Mouse (Mus musculus): ENCODE data around the gene Ephb1. TPM values are rescaled to one million over a fixed set of nuclear protein-coding genes. Genes with fewer than 3 reads are reported as not detected.

The Ephb1 gene
- total and polyA plus RNA-seq, 3 experiments, result not detected

GRCm38 (mm10) chr9:101938066-101938465, 416.4 kb downstream of the Ephb1 start:
- no peak overlapping the region for H3K27ac ChIP-seq (ENCODE audit: insufficient read depth, low read depth)
- no peak for DNase-seq (ENCODE audit: extremely low read depth)
- H3K9ac ChIP-seq (ENCODE audit: insufficient read depth, low read depth), result no peak overlapping the region
- no peak overlapping the region for H3K4me3 ChIP-seq (replicated peaks in 1 of 3; ENCODE audit: low read depth in 2 of 3, low read length in 2 of 3, poor library complexity in 1 of 3)
- H3K79me2 ChIP-seq (replicated peaks; ENCODE audit: control insufficient read depth, extremely low read depth, insufficient read depth, poor library complexity, severe bottlenecking), result no peaks in the 10 kb centered on the region
- H3K36me3 ChIP-seq (replicated peaks in 1 of 2; ENCODE audit: control insufficient read depth in 1 of 2, insufficient read depth in 1 of 2, low read length in 1 of 2), result no peaks in the 10 kb centered on the region
- dilution Hi-C loops (cut with MboI; ENCODE audit: extremely low pct_ligation_motif_present, extremely low pct_unique_long_range_greater_than_20kb, low sequenced_read_pairs) (no loop called here), in situ Hi-C loops (cut with MboI; ENCODE audit: low pct_ligation_motif_present, low pct_unique_long_range_greater_than_20kb, low sequenced_read_pairs) (no loop called here)
- no peak overlapping the region for H3K4me2 ChIP-seq (ENCODE audit: insufficient read depth, low read depth, poor library complexity, severe bottlenecking)
- TF ChIP-seq GABPA (IDR thresholded peaks at IDR 0.05; ENCODE audit: insufficient replicate concordance, low read depth, low read length), result no peak
- peaks cover 98% of the 10 kb centered on the region for H3K9me3 ChIP-seq (replicated peaks; ENCODE audit: low read length)
- H3K4me1 ChIP-seq (ENCODE audit: control insufficient read depth in 1 of 2, insufficient read depth in 2 of 2), result no peaks in the 10 kb centered on the region
- no peaks in the 10 kb centered on the region for H3K27me3 ChIP-seq (replicated peaks)

- dilution Hi-C loops (cut with MboI; ENCODE audit: extremely low pct_ligation_motif_present, extremely low pct_unique_long_range_greater_than_20kb, low sequenced_read_pairs) (no loop called here), in situ Hi-C loops (cut with MboI; ENCODE audit: low pct_ligation_motif_present, low pct_unique_long_range_greater_than_20kb, low sequenced_read_pairs) (no loop called here)
- no peak overlapping the region for H3K9ac ChIP-seq (ENCODE audit: insufficient read depth, low read depth)
- no peak overlapping the region for H3K27ac ChIP-seq (ENCODE audit: insufficient read depth, low read depth)
- H3K27me3 ChIP-seq (replicated peaks), result no peaks in the 10 kb centered on the region
- H3K36me3 ChIP-seq (replicated peaks in 1 of 2; ENCODE audit: control insufficient read depth in 1 of 2, insufficient read depth in 1 of 2, low read length in 1 of 2), result no peaks in the 10 kb centered on the region
- no peak for TF ChIP-seq TCF12 (IDR thresholded peaks at IDR 0.05; ENCODE audit: low read depth, low read length)
- no peak for TF ChIP-seq IRF4 (IDR thresholded peaks at IDR 0.05; ENCODE audit: low read depth, low read length)
- no peak for TF ChIP-seq GABPA (IDR thresholded peaks at IDR 0.05; ENCODE audit: insufficient replicate concordance, low read depth, low read length)
- no peak for TF ChIP-seq HCFC1 (IDR thresholded peaks at IDR 0.05; ENCODE audit: low read depth, low read length)
- no peak for TF ChIP-seq BHLHE40 (IDR thresholded peaks at IDR 0.05; ENCODE audit: low read depth, low read length)
- no peak for TF ChIP-seq RAD21 (IDR thresholded peaks at IDR 0.05; ENCODE audit: low read depth, low read length)
- TF ChIP-seq KAT2A (IDR thresholded peaks at IDR 0.05; ENCODE audit: insufficient replicate concordance, low read length), result no peak
- TF ChIP-seq SMC3 (IDR thresholded peaks at IDR 0.05; ENCODE audit: low read depth, low read length), result no peak
- TF ChIP-seq MXI1 (IDR thresholded peaks at IDR 0.05; ENCODE audit: low read depth, low read length), result no peak
- TF ChIP-seq ETS1 (conservative IDR thresholded peaks at IDR 0.05; ENCODE audit: low read depth, low read length), result no peak
- no peak for TF ChIP-seq E2F4 (IDR thresholded peaks at IDR 0.05; ENCODE audit: insufficient replicate concordance, low read depth, low read length)
- TF ChIP-seq NELFE (IDR thresholded peaks at IDR 0.05; ENCODE audit: low read depth, low read length), result no peak
- no peak for TF ChIP-seq NRF1 (IDR thresholded peaks at IDR 0.05; ENCODE audit: low read depth, low read length)
- TF ChIP-seq POLR2AphosphoS2 (IDR thresholded peaks at IDR 0.05; ENCODE audit: low read depth, low read length), result no peak
- H3K4me2 ChIP-seq (ENCODE audit: insufficient read depth, low read depth, poor library complexity, severe bottlenecking), result no peak overlapping the region
- H3K4me1 ChIP-seq (ENCODE audit: control insufficient read depth in 1 of 2, insufficient read depth in 2 of 2), result no peaks in the 10 kb centered on the region
- H3K9me3 ChIP-seq (replicated peaks; ENCODE audit: low read length), result peaks cover 88% of the 10 kb centered on the region
- DNase-seq (ENCODE audit: extremely low read depth), result no peak
- no peaks in the 10 kb centered on the region for H3K79me2 ChIP-seq (replicated peaks; ENCODE audit: control insufficient read depth, extremely low read depth, insufficient read depth, poor library complexity, severe bottlenecking)
- H3K4me3 ChIP-seq (replicated peaks in 1 of 3; ENCODE audit: low read depth in 2 of 3, low read length in 2 of 3, poor library complexity in 1 of 3), result no peak overlapping the region
Observed at GRCm38 (mm10) chr9:101934887-101935286, 419.6 kb downstream of the Ephb1 start.

All from CH12.LX (cell line).